Mouse (Mus musculus): ENCODE measurements around the gene Mbnl2. TPM values are rescaled to one million over a fixed set of nuclear protein-coding genes. Genes with fewer than 3 reads are reported as not detected.

Mbnl2 gene
- polyA plus RNA-seq, 1 experiment: 64.4 TPM

DNA sequence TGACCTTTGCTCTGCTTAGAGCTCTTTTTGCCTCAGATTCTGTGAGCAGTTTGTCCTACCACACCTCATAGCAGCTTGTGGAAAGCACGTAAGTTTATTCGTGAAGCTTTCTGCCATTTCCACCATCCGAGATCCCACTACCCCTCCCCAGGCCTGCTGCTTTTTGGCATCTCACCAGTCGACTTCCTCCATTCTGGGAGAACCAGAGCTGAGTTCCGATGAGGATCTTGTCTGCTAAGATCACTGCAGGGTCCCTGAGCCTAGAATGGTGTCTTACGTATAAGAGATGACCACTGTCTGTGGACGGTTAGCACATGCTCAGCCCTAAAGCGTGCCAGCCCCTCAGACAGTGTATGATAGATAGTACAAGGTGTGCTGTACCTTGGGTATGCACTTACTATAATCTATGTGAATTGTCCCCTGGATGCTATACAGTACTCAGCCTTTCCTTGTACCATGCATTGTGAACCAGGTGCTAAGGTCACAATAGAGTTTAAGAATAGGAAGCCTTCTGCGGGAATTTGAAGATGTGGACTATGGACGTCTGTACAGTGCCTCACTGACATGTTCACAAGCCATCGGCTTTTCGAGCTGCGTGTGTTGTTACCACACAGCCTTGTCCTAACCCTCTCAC, 55.5 kb downstream of the Mbnl2 start:
- Histone ChIP-seq H3K4me3 (ENCODE audit: control insufficient read depth, insufficient read depth, low read length) (no peak overlapping the region), H3K27me3 (ENCODE audit: control insufficient read depth, insufficient read depth, low read length) (no peaks in the 10 kb centered on the region), H3K4me1 (replicated peaks; ENCODE audit: control insufficient read depth, insufficient read depth, low read length) (peaks cover under 1% of the 10 kb centered on the region; the same call in 1 of the 2 replicates), H3K27ac (ENCODE audit: control insufficient read depth, insufficient read depth, low read length) (no peak overlapping the region), H3K36me3 (ENCODE audit: control insufficient read depth, insufficient read depth, low read length) (0 out of 2 replicates have a peak, but pooled peaks cover 3% of the 10 kb centered on the region)
- no peak for TF ChIP-seq POLR2A (IDR thresholded peaks at IDR 0.05; ENCODE audit: control insufficient read depth, extremely low read depth, insufficient read depth, low read length, poor library complexity)
- no peak for TF ChIP-seq CTCF (IDR thresholded peaks at IDR 0.05; ENCODE audit: borderline replicate concordance, control insufficient read depth, extremely low read depth, insufficient read depth, low read length, poor library complexity)
- DNase-seq: no peak
- 96% methylated on average over 13 of the region's 13 CpGs for WGBS

DNA sequence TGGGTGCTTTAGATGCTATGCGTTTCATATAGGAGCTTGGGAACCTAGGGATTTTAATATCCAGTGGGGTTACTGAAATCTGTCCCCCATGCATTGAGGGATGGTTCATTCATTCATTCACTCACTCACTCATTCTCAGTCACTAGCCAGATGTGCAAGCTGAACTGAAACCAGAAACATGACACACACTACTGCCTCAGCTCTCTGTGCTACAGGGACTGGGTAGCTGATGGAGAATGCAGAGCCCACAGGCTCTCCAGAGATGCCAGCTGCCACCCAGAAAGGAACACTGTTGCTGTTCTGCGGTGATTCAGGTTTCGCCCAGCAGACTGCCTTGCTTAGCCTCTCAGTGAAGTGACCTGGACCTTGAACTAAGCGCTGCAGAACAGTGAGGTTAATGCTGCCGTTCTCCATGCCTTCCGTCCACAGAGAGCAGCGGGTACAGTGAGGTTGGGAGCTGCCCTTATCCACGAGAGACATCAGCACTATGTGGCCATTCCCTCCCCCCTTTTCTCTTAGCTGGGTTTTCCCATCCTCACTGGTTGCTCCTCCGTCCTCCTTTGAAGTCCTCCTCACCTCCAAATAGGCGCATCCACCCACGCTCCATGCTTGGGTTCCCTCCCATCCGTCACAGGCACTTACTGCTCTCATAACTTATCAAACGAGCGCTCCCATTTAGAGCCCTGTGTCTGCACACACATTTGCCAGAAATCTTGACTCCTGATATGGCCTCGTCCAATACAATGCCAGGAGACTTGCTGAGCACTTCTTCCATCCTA, 58.2 kb downstream of the Mbnl2 start:
- Histone ChIP-seq H3K27ac (ENCODE audit: control insufficient read depth, insufficient read depth, low read length) (no peak overlapping the region), H3K36me3 (ENCODE audit: control insufficient read depth, insufficient read depth, low read length) (0 out of 2 replicates have a peak, but pooled peaks cover 3% of the 10 kb centered on the region), H3K4me3 (ENCODE audit: control insufficient read depth, insufficient read depth, low read length) (no peak overlapping the region), H3K27me3 (ENCODE audit: control insufficient read depth, insufficient read depth, low read length) (no peaks in the 10 kb centered on the region), H3K4me1 (replicated peaks; ENCODE audit: control insufficient read depth, insufficient read depth, low read length) (no peaks in the 10 kb centered on the region)
- TF ChIP-seq CTCF (IDR thresholded peaks at IDR 0.05; ENCODE audit: borderline replicate concordance, control insufficient read depth, extremely low read depth, insufficient read depth, low read length, poor library complexity) (no peak), POLR2A (IDR thresholded peaks at IDR 0.05; ENCODE audit: control insufficient read depth, extremely low read depth, insufficient read depth, low read length, poor library complexity) (no peak)
- WGBS: 94% methylated on average over 15 of the region's 15 CpGs
- no peak for DNase-seq

DNA sequence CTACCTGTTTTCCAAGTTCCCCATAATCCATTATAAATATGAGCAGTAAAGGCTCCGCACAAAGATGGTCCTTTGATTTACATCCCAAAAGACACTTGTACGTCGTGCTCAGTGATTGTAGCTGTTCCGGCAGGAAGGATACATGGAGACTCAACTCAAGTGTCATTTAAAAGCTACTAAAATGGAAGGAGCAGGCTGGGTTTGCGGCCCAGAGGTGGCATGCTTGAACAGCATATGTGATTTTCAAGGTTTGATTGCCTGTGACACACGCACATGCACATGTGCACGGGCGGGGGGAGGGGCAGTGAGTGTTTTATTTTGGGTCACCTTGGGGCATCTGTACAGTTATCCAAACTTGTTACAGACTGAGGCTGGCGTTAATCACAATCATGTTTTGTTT, 59.9 kb downstream of the Mbnl2 start:
- no peaks in the 10 kb centered on the region for H3K27me3 ChIP-seq (ENCODE audit: control insufficient read depth, insufficient read depth, low read length)

DNA sequence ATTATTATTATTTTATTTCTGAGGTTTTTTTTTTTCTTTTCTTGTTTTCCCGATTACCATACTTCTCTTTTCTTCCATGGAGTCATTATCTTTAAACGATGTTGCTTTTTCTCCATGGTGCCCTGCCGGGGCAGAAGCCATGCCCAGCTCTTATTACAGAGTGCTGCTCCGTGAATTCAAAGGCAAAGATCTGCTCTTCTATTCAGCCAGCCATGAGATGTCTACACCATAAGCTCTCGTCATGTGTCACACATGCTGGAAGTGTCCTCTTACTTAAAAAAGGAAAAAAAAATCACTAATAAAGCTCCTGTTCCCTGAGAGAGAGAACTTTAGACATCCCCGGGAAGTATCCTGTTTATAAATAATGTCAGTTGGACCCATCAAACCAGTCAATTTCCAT, 60.4 kb downstream of the Mbnl2 start:
- no peaks in the 10 kb centered on the region for H3K36me3 ChIP-seq (ENCODE audit: control insufficient read depth, insufficient read depth, low read length)
- no peak for TF ChIP-seq POLR2A (IDR thresholded peaks at IDR 0.05; ENCODE audit: control insufficient read depth, extremely low read depth, insufficient read depth, low read length, poor library complexity)
- TF ChIP-seq CTCF (IDR thresholded peaks at IDR 0.05; ENCODE audit: borderline replicate concordance, control insufficient read depth, extremely low read depth, insufficient read depth, low read length, poor library complexity): no peak
- H3K27ac ChIP-seq (ENCODE audit: control insufficient read depth, insufficient read depth, low read length): no peak overlapping the region
- 93% methylated on average over 6 of the region's 6 CpGs for WGBS
- no peaks in the 10 kb centered on the region for H3K27me3 ChIP-seq (ENCODE audit: control insufficient read depth, insufficient read depth, low read length)
- no peak for DNase-seq
- H3K4me3 ChIP-seq (ENCODE audit: control insufficient read depth, insufficient read depth, low read length): no peak overlapping the region
- no peaks in the 10 kb centered on the region for H3K4me1 ChIP-seq (replicated peaks; ENCODE audit: control insufficient read depth, insufficient read depth, low read length)

More for the DNA sequence above, 59.9 kb downstream of the Mbnl2 start:
- WGBS: 96% methylated on average over 9 of the region's 9 CpGs
- no peaks in the 10 kb centered on the region for H3K4me1 ChIP-seq (replicated peaks; ENCODE audit: control insufficient read depth, insufficient read depth, low read length)
- DNase-seq: no peak
- TF ChIP-seq CTCF (IDR thresholded peaks at IDR 0.05; ENCODE audit: borderline replicate concordance, control insufficient read depth, extremely low read depth, insufficient read depth, low read length, poor library complexity) (no peak), POLR2A (IDR thresholded peaks at IDR 0.05; ENCODE audit: control insufficient read depth, extremely low read depth, insufficient read depth, low read length, poor library complexity) (no peak)
- no peak overlapping the region for H3K4me3 ChIP-seq (ENCODE audit: control insufficient read depth, insufficient read depth, low read length)
- H3K27ac ChIP-seq (ENCODE audit: control insufficient read depth, insufficient read depth, low read length): no peak overlapping the region
- 0 out of 2 replicates have a peak, but pooled peaks cover 3% of the 10 kb centered on the region for H3K36me3 ChIP-seq (ENCODE audit: control insufficient read depth, insufficient read depth, low read length)

DNA sequence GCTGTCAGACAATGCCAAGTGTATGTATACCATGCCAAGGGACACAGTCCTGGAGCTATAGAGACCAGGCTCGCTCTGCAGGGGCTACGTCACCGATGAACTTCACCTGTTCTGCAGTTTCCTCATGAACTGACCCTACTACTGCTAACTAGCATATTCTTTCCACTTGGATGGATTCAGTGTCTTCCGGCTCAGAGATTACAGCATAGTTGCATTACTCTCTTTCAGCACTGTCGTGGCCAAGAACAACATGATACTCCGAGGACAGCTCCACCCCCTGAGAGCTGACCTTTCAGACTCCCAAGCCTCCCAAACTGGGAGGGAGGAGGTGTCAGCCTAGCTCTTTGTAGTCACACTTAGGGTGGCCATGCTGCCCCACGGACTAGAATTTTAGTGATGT, 60.9 kb downstream of the Mbnl2 start:
- TF ChIP-seq CTCF (IDR thresholded peaks at IDR 0.05; ENCODE audit: borderline replicate concordance, control insufficient read depth, extremely low read depth, insufficient read depth, low read length, poor library complexity) (no peak), POLR2A (IDR thresholded peaks at IDR 0.05; ENCODE audit: control insufficient read depth, extremely low read depth, insufficient read depth, low read length, poor library complexity) (no peak)
- H3K27ac ChIP-seq (ENCODE audit: control insufficient read depth, insufficient read depth, low read length): no peak overlapping the region
- no peaks in the 10 kb centered on the region for H3K36me3 ChIP-seq (ENCODE audit: control insufficient read depth, insufficient read depth, low read length)
- no peaks in the 10 kb centered on the region for H3K27me3 ChIP-seq (ENCODE audit: control insufficient read depth, insufficient read depth, low read length)
- no peak overlapping the region for H3K4me3 ChIP-seq (ENCODE audit: control insufficient read depth, insufficient read depth, low read length)
- DNase-seq: no peak
- 94% methylated on average over 7 of the region's 7 CpGs for WGBS
- H3K4me1 ChIP-seq (replicated peaks; ENCODE audit: control insufficient read depth, insufficient read depth, low read length): no peaks in the 10 kb centered on the region

- TF ChIP-seq POLR2A (IDR thresholded peaks at IDR 0.05; ENCODE audit: control insufficient read depth, extremely low read depth, insufficient read depth, low read length, poor library complexity) (no peak), CTCF (IDR thresholded peaks at IDR 0.05; ENCODE audit: borderline replicate concordance, control insufficient read depth, extremely low read depth, insufficient read depth, low read length, poor library complexity) (no peak)
- no peak for DNase-seq
- Histone ChIP-seq H3K27me3 (ENCODE audit: control insufficient read depth, insufficient read depth, low read length) (no peaks in the 10 kb centered on the region), H3K27ac (ENCODE audit: control insufficient read depth, insufficient read depth, low read length) (no peak overlapping the region), H3K4me1 (replicated peaks; ENCODE audit: control insufficient read depth, insufficient read depth, low read length) (no peaks in the 10 kb centered on the region), H3K4me3 (ENCODE audit: control insufficient read depth, insufficient read depth, low read length) (no peak overlapping the region), H3K36me3 (ENCODE audit: control insufficient read depth, insufficient read depth, low read length) (no peaks in the 10 kb centered on the region)
- 97% methylated on average over 8 of the region's 8 CpGs for WGBS
Measured at GRCm38 (mm10) chr14:120336841-120337240, 61.4 kb downstream of the Mbnl2 start.

Measured in thymus, adult 2 months (tissue).